Mouse (Mus musculus) midbrain, postnatal 0 days (tissue): ENCODE measurements at regions not wholly inside any gene's neighbourhood (a gene's known extent, or its start where the extent isn't known, plus 50 kb on each side); places are given as distances from the start of the nearest gene placed in this dataset.

Source experiments
- ATAC-seq: fragments of 200-750 bp; cut with Nextera tagmentation; 2 replicates; pipeline ENCODE4 v1.8.0; 2017; ENCODE audit warnings: moderate number of reproducible peaks, mild to moderate bottlenecking, moderate TSS enrichment, moderate library complexity; ENCODE audit not compliant: low FRiP score
- DNase-seq: peaks from one replicate; pipeline ENCODE4 v3.0.0-alpha.2; 2015; ENCODE audit warnings: low spot score
- H3K27ac ChIP-seq: fragments of 300-500 bp; sonication (generic); 2 replicates; pipeline ENCODE4 v1.5.1; 2014; ENCODE audit warnings: low read depth, mild to moderate bottlenecking, low read length, mixed read lengths
- H3K27me3 ChIP-seq: fragments of 300-500 bp; sonication (generic); 2 replicates; pipeline ENCODE4 v1.6.1; 2014; ENCODE audit warnings: low read length, control low read depth, mixed read lengths; ENCODE audit not compliant: insufficient read depth
- H3K36me3 ChIP-seq: fragments of 300-500 bp; sonication (generic); 2 replicates; pipeline ENCODE4 v1.6.1; 2014; ENCODE audit warnings: low read length, control low read depth, mixed read lengths; ENCODE audit not compliant: insufficient read depth
- H3K4me1 ChIP-seq: fragments of 300-500 bp; sonication (generic); 2 replicates; pipeline ENCODE4 v1.6.1; 2014; ENCODE audit warnings: mild to moderate bottlenecking, control low read depth, antibody characterized with exemption, low read length, mixed read lengths; ENCODE audit not compliant: insufficient read depth
- H3K4me2 ChIP-seq: fragments of 300-500 bp; sonication (generic); 2 replicates; pipeline ENCODE4 v1.6.1; 2014; ENCODE audit warnings: low read depth, mild to moderate bottlenecking, low read length, mixed read lengths; ENCODE audit not compliant: poor library complexity, severe bottlenecking
- H3K4me3 ChIP-seq: fragments of 300-500 bp; sonication (generic); 2 replicates; pipeline ENCODE4 v1.5.1; 2014; ENCODE audit warnings: low read depth, mild to moderate bottlenecking, low read length, moderate library complexity
- H3K9ac ChIP-seq: fragments of 300-500 bp; sonication (generic); replicated peaks from 2 replicates; pipeline ENCODE4 v1.6.1; 2014; ENCODE audit warnings: mild to moderate bottlenecking, low read length, moderate library complexity, mixed read lengths; ENCODE audit not compliant: poor library complexity, severe bottlenecking
- H3K9me3 ChIP-seq: fragments of 300-500 bp; sonication (generic); 2 replicates; pipeline ENCODE4 v1.6.1; 2016; ENCODE audit warnings: low read length, control low read depth
- CTCF ChIP-seq: IDR thresholded peaks from 2 replicates; pipeline ENCODE4 v1.5.1; 2016; ENCODE audit warnings: antibody characterized with exemption, mild to moderate bottlenecking
- WGBS: fragments of 180-500 bp; shearing (Covaris S2); extraction: QIAGEN DNeasy Blood & Tissue Kit; methylation state at CpG from one replicate; pipeline ENCODE4 v1.1.7; 2014; 5-methylcytosine and 5-hydroxymethylcytosine counted together

DNA sequence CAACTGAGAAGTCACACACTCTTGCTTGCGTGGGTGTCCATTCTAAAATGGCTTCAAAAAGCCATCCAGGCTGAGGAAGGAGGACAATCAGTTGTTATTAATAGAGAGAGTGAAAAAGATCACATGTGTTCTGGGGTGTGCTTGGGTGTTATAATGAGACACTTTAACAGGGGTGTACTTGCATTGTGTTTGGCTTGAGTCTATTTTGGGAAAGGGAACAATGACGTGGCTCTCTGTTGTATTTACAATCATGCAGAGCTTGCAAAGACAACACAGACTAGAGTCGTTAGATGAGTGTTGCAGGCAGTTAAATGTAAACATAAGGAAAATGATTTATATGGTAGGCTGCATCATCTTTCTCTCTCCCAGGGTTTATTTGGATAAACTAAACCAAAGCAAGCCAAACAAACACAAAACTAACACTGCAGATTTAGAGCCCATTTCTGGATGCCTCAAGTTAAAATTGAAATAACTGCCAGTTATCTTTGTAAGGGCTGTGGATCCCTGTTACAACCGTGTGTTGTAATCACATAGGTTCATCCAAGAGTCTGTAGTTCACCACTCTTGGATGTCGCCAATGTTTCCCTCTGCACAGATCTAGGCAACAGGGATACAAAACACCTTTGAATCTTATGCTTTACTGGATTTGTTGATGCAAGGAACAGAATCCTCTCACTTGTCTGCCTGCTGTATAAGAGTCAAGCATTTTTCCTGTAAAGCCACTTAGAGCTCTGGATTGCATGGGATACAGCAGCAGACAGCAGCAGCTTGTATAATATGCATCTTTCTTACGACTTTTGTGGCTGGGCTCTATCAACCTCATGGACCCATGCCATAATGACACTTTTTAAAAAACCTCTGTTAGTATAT, 139.9 kb upstream of the Rgmb start:
- Histone ChIP-seq H3K4me1 (no peaks in the 10 kb centered on the region), H3K36me3 (no peaks in the 10 kb centered on the region), H3K27me3 (no peaks in the 10 kb centered on the region), H3K4me3 (no peak overlapping the region), H3K9me3 (no peaks in the 10 kb centered on the region), H3K27ac (no peak overlapping the region), H3K4me2 (no peak overlapping the region), H3K9ac (no peak overlapping the region)
- ATAC-seq = no peak
- 77% methylated on average over 6 of the region's 6 CpGs for WGBS
- no peak for DNase-seq
- TF ChIP-seq CTCF = no peak

DNA sequence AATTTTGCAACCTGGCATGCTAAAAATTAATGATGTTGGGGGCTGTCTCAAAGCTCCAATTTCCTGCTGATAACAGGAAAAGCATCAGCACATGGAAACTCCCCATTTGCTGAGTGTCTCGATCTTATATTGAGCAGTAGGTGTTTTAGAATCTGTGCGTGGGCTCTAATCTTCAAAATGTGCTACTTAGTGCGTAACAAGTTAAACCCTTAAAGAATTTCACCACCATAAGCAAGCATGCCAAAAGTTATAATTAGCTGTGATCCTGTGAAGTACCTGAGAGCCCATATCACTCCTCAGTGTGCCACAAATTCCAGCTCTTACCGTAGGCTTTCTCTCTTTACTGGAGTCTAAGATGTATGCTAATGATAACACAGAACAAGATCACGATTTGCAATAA, 137.5 kb upstream of the Rgmb start:
- no peak for DNase-seq
- no peak for ATAC-seq
- no peaks in the 10 kb centered on the region for H3K27me3 ChIP-seq
- H3K4me1 ChIP-seq = no peaks in the 10 kb centered on the region
- H3K4me3 ChIP-seq = no peak overlapping the region
- H3K36me3 ChIP-seq = no peaks in the 10 kb centered on the region
- H3K27ac ChIP-seq = no peak overlapping the region
- no peak for TF ChIP-seq CTCF
- no peak overlapping the region for H3K9ac ChIP-seq
- H3K9me3 ChIP-seq = no peaks in the 10 kb centered on the region
- H3K4me2 ChIP-seq = no peak overlapping the region
- WGBS = 79% methylated on average over 5 of the region's 5 CpGs

DNA sequence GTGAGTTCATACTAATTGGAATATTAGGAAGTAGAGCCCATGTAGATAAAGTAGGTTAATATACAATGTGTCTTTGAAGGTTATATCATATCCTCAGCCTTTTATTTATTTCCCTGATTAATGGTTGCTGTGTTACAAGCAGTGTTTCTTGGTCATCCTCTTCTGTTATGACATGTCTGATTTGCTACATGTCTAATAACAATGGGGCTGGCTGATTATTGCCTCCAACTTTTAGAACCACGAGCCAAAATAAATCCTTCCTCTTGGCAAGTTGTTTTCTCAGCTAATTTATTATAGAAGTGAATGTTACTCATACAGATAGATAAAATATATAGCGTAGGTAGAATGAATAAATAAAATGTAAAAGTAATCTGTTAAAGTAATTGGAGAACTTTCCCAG, 124.8 kb upstream of the Rgmb start:
- no peak for DNase-seq

DNA sequence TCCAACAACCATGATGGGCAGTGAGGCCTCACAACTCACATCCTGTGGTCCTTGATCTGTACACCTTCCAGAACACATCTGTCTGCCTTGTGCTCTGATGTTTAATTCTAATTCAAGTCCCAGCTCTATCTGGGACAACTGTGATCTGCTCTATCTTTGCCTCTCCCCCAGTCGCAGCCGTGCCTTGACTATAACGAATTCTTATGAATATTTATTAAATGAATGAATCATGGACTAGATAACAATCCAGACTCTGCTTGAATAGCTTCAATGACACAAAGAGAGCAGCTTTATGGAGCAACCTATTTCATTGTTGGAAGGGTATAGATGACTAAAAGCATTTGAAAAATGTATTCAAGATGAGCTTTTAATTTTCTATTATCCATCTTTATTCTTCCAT, 120.8 kb upstream of the Rgmb start:
- H3K4me3 ChIP-seq = no peak overlapping the region
- no peak overlapping the region for H3K4me2 ChIP-seq
- H3K27ac ChIP-seq = no peak overlapping the region
- no peaks in the 10 kb centered on the region for H3K4me1 ChIP-seq
- 24% methylated on average over 3 of the region's 3 CpGs for WGBS
- H3K9ac ChIP-seq = no peak overlapping the region
- ATAC-seq (no peak), DNase-seq (no peak)
- no peak for TF ChIP-seq CTCF
- no peaks in the 10 kb centered on the region for H3K36me3 ChIP-seq
- H3K27me3 ChIP-seq = no peaks in the 10 kb centered on the region
- no peaks in the 10 kb centered on the region for H3K9me3 ChIP-seq

More for the DNA sequence above, 124.8 kb upstream of the Rgmb start:
- H3K9me3 ChIP-seq = no peaks in the 10 kb centered on the region
- H3K27ac ChIP-seq = no peak overlapping the region
- no peak for TF ChIP-seq CTCF
- no peak overlapping the region for H3K9ac ChIP-seq
- no peaks in the 10 kb centered on the region for H3K36me3 ChIP-seq
- no peaks in the 10 kb centered on the region for H3K27me3 ChIP-seq
- H3K4me1 ChIP-seq = no peaks in the 10 kb centered on the region
- H3K4me3 ChIP-seq = no peak overlapping the region
- no peak overlapping the region for H3K4me2 ChIP-seq
- 85% methylated on average over 2 of the region's 2 CpGs for WGBS
- ATAC-seq = no peak

DNA sequence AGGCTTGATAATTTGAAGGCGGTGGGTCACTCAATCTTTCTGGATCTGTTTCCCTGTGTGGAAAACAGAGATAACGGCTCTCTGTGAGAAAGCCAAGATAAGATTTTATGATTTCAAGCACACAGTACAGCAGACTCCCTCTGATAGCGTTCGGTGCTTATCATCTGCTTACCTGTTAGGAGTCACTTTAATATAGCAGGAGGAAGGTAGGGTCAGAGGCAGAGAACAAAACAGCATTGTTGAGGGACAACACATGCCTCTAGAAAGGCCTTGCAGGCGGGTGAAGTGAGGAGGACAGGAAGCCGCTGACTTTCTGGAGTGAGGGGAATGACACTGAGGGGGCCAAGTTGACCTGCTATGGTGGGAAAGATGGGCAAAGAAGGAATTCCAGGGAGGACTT, 118.9 kb upstream of the Rgmb start:
- Histone ChIP-seq H3K27ac (no peak overlapping the region), H3K4me2 (no peak overlapping the region), H3K4me3 (no peak overlapping the region), H3K9ac (no peak overlapping the region), H3K9me3 (no peaks in the 10 kb centered on the region), H3K4me1 (no peaks in the 10 kb centered on the region), H3K27me3 (no peaks in the 10 kb centered on the region), H3K36me3 (no peaks in the 10 kb centered on the region)
- ATAC-seq = no peak
- 56% methylated on average over 6 of the region's 6 CpGs for WGBS
- DNase-seq = no peak
- TF ChIP-seq CTCF = no peak

DNA sequence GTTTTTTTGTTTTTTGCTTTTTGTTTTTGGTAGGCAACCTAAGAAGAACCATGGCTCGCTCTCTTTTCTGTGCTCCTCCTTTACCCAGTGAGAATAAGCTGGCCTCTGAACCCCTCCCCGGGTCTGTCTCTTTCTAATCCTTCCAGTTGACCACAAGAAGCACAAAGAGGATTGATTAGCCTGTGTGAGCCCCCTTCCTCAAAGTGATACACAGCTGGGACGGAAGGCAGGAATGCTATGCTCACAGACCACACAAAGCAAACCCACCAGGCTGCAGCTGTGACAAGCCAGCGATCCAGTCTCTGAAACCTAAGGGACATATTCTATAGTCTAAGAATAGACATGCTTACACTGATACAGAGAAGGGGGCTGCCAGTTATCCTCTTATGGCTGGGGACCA, 111.5 kb upstream of the Rgmb start:
- ATAC-seq (no peak), DNase-seq (no peak)
- 23% methylated on average over 4 of the region's 4 CpGs for WGBS

More for the DNA sequence above, 111.5 kb upstream of the Rgmb start:
- Histone ChIP-seq H3K36me3 (no peaks in the 10 kb centered on the region), H3K27me3 (no peaks in the 10 kb centered on the region), H3K4me2 (no peak overlapping the region), H3K9me3 (no peaks in the 10 kb centered on the region), H3K9ac (no peak overlapping the region), H3K4me3 (no peak overlapping the region), H3K4me1 (no peaks in the 10 kb centered on the region), H3K27ac (no peak overlapping the region)
- no peak for TF ChIP-seq CTCF
